Mouse (Mus musculus) CD4-positive naive resting alpha-beta T cell, adult 76 days (primary cell): ENCODE results near the gene Pgm1. TPM values are rescaled to one million over a fixed set of nuclear protein-coding genes. Genes with fewer than 3 reads are reported as not detected.

ENCODE experiments used
- total RNA-seq: library from RNA; stranded (reverse); gene quantifications from one replicate; pipeline ENCODE4 v1.2.4, GENCODE M21; 2023

Gene Pgm1
- total RNA-seq, result 19.3 TPM

DNA sequence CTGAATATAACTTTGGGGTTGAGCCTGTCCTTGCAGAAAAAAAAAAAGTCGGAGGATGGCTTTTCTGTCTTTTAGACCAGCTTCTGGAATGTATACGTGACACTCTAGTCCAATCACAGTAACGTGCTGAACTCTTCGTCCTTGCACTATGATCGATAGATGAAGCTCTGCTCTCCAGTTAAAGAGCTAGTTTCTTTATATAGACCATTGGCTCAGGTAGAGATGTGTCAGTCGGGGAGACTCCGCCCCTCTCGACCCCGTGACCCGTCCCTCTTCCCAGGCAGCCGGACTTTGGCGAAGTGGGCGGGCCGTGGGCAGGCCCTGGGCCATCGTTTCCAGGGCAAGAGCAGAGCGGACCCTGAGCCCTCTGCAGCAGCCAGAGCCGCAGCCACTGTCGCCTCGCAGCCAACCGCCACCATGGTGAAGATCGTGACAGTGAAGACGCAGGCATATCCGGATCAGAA is at the start of gene Pgm1:
Gene Pgm1, plus strand, starts transcription at position 266 of the 464 bp plus-strand sequence.

DNA sequence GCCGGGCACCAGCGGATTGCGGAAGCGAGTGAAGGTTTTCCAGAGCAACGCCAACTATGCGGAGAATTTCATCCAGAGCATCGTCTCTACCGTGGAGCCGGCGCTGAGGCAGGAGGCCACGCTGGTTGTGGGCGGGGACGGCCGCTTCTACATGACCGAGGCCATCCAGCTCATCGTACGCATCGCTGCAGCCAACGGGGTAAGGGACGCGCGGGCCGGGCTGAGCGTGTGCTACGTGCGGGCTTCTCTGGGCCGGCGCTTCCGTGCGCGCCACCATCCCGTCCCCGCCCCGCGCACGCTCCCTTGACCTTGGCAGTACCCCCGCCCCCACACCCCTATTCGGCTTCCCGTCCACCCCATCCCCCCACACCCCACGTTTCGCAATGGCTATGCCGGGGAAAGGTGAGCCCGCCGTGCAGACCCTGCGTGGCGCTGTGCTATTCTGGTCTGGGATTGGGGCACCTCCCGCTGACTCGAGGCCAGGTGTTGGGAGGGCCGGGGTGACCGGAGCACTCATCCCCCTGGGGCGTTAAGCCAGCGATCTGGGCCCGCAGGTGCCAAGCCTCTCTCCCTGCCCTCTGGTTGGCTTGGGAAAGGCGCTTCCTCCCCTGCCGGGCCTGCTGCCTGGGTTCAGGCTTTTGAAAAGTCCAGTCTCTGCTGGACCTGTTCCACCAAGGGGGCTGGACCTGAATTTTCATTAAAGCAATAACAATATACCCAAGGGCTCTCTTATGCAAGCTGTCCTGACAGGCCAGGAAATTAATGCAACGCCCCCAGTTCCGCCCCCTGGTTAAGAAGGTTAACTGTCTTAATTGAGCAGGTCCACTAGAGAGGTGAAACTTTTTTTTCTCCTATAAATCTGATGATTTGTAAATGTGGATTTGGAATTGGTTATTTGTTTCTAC is 651 bp downstream of the Pgm1 start, which contains the start of gene Itgb3bp:
Gene Itgb3bp, minus strand, starts transcription at position 201 of the 905 bp plus-strand sequence.

Other genes starting within 250 kb of the Pgm1 start
- 3.1 TPM for gene Alg6, start 213.8 kb upstream of the Pgm1 start, total RNA-seq
- 4.2 TPM for gene Efcab7, start 100.2 kb upstream of the Pgm1 start, total RNA-seq
- gene Itgb3bp, start 399 bp downstream of the Pgm1 start, total RNA-seq, result 11.8 TPM
- not detected for gene Ror1, start 166.4 kb downstream of the Pgm1 start, total RNA-seq